Mouse (Mus musculus) c-Kit-positive CD71-negative TER-119-negative erythroid progenitor cells, embryonic 14.5 days (primary cell): ENCODE results near the gene Mlph.

Experiments used
- DNase-seq: peaks from one replicate; pipeline ENCODE4 v3.0.0-alpha.2; 2013; ENCODE audit warnings: low read depth

Mlph gene

DNA sequence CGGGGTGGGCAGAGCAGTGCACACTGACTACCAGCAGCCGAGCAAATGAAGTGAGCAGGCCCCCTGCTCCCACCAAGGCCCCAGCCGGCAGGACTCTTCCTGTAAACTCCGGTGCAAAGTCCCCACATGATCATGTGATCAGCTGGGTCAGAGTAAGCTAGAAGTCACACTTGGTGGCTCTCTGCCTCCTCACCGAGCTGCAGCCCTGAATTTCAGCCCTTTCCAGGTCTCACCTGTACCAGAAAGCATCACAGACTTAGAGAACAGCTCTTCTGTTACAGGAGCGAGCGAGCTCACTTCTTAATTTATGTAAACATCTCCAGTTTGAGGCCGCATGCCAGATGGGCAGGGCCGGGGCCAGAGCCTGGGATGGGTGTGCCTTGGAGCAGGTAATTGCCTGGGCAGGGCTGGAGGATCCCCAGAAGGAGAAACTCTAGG is 54.5 kb downstream of the Mlph start, which contains the start of gene Rab17:
Rab17 (minus strand) TSS at position 315 of the 438 bp plus-strand sequence.
- DNase-seq = no peak

DNA sequence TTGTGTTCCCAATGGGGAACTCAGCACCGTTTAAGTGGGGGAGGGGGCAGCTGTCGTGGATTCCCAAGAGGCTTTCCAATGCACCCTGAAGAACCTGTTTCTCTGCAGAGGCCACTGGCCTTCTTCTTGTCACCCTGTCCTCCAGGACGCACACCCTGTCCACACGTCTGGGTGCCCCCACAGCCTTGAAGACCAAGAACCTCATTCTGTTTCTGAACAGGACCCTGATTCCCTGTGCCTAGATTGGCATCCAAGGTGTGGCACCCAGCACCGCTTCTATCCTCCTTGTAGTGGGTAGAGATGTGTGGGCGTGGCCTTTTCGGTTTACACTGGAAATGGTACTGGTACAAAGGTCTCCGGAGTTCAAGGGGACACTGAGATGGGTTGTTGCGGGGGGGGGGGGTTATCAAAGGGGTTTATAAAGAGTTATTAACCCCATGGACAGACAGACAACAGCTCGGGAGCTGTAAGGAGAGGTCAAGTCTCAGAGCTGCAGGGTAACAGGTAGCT is 55.1 kb downstream of the Mlph start:
- no peak for DNase-seq

DNA sequence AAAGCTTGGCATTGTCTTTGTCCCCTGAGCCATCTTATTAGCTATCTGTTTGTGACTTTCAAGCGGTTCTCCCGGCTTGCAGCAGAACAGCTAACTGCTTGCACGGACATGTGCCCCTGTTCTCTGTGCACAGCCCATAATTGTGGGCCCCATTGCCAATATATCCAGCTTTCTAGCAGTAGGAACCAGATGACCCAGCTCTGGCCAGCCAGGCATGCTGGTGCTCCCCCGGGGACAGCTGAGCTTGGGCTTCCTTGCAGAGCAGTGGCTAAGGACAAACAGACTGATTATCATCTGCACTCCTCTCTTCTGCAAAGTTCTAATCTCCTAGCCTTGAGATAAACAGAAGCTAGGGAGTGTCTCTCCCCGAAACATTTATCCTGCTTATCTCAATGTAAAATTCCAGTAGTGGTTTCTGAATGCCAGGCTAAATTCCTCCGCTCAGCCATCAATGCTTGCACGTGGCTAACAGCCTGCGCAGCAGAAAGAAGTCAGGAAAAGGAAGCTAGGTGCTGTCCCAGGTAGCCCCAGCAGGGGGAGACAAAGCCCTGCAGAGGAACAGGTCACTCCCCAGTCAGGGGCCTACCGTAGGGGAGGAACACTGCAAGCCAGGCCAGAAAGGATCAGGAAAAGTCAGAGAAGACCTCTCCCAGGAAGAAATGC is 58.2 kb downstream of the Mlph start:
- DNase-seq = peak; percentile 75

DNA sequence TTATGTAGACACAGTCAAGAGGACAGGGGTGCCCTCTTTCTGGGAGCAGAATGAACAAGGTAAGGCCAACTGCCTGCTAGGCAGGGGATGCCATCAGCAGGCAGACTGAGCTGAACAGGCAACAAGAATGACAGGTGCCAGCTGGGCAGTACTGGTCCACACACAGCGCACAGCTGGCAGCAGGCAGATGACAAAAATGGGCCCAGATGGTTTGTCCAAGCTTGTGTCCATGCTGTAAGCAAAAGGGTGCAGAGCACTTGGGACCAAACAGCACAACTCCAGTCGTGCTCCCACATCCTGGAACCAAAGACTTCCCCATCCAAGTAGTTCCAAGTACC is 58.7 kb downstream of the Mlph start:
- no peak for DNase-seq

DNA sequence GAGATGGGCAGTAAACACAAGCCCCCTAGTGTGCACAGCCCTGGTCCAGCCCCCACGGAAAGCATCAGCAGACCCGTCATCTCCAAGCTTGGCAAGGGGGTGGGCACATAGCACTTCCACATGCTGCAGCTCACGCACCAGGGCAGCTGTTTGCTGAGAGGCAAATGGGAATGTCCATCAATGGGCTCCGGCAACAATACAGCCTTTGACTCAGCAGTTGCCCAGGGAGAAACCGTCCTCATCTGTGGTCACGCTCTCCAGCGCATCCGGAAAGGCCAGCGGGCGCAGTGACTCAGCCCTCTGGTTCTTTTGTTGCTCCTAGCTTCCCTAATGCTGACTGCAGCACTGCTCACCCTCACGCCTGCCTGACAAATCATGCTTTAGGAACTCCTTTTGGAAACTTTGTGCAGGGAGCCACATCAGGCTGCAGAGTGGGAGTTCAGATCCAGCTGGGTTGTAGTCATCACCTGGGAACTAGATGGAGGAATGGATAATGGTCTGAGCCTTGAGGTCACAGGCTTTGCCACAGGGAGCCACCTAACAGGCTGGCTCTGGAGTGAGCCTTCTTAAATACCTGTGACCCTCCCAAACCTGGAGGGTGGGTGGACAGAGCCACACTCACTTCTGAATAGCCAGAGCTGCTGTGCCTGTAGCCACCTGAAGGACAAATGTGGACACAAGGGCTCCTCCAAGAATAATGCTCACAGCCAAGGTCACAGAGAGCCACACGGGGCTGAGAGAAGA is 60.2 kb downstream of the Mlph start:
- peak; percentile 50 for DNase-seq

DNA sequence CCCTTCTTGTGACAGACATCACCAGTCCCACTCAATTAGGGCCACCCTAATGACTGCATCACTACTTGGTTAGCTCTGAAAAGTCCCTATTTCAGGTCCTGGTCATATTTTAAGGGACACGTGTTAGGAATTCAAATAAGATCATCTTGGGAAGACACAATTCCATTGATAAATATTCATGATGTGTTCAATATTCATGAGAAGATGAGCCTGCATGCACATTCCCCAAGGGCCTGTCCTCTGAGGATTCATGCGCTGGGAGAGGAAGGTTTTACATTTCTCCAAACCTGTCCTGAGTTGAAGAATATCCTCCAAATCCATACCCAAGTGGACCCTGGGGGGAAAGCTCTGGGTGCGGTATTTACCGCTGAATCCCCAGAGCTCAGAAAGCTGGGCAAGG is 61.1 kb downstream of the Mlph start:
- DNase-seq = no peak

DNA sequence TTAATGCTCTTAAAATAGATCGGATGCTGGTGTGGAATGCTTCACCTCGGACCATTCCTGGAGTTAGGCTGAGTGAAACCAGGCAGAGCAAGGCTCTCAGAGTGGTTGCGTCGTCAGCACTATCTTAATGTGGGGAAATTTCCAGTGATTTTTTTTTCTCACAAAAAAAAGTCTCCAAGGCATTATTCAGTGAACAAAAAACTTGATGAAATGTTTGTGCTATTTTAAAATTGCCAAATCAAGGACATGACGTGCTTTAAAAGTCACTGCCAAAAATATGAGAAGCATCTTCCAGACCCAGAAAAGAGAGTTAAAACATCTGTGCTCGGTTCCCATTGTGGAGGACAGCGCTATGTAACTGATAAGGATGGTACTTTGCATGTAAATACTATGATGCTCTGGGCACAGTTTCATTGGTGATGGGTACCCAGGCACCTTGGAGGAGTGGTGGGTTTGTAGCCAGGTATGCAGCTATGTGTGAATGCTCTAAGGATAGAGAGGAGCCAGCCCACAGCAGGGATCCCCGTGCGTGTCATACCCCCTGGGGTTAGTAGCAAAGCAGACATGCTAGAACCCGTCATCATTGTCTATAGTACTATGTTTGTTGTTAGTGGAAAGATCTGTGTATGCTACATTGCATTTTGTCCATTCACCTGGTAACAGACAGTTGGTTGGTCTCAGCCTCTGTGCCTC is 65.9 kb downstream of the Mlph start:
- no peak for DNase-seq

DNA sequence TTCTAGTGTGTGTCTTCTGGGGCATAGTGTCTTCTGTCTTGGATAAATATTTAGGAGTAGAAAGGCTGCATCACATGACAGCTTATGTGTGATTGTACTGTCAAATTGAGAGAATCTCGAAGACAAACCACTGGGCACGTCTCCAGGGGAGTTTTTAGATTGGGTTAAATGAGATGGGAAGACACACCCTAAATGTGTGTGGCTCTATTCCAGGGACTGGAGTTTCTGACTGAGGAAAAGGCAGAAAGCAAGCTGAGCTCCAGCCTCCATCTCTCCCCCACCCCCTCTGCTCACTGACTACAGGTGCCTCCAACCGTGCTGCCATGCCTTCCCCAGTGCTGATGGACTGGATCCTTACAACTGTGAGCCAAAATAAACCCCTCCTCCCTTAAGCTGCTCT is 66.5 kb downstream of the Mlph start:
- no peak for DNase-seq

DNA sequence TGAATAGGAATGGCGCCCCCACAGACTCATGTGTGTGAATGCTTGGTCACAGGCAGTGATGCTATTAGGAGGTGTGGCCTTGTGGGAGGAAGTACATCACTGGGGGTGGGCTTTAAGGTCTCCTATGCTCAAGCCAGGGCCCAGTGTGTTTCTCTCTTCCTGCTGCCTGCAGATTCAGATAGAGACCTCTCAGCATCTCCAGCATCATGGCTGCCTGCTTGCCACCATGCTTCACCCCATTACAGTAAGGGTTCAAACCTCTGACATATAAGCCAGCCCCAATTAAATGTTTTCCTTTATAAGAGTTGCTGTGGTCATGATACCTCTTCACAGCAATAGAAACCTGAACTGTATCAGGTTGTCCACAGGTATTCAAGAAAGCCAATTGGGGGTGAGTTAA is 81.0 kb downstream of the Mlph start:
- no peak for DNase-seq

DNA sequence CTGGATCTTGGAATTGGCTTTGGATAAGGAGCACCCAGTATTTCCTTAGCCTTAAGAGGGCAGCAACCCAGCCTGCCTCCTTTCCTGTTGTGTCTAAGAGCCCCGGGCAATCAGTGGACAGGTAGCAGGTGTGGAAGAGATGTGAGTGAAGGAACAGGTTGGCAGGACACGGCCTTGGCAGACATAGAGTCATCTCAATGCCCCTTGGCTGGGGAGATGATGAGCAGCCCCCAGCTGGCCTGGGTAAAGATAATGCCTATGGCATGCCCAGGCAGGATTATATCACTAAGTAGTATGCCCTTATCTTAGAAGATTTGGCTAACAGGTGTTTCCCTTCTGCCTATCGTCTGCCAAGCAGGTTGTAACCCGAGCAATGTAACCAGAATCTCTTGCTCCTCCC is 82.3 kb downstream of the Mlph start:
- no peak for DNase-seq

DNA sequence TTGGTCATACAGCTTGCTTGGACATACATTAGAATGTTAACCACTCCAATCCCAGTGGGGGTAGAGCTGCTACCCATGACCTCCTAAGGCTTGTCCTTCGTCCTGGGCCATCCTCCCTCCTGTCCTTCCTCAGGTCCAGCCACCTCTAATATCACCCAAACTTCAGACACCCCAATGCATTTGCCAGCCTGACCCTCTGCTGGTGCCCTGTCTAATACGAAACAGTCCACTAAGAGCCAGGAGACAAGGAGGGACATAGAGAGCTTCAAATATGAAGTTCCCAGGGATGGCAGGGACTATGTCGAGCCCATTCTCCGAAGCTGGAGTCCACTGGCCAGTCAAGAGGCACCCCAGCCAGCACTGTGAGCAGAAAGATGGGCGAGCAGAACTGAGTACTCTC is 82.8 kb downstream of the Mlph start:
- no peak for DNase-seq

DNA sequence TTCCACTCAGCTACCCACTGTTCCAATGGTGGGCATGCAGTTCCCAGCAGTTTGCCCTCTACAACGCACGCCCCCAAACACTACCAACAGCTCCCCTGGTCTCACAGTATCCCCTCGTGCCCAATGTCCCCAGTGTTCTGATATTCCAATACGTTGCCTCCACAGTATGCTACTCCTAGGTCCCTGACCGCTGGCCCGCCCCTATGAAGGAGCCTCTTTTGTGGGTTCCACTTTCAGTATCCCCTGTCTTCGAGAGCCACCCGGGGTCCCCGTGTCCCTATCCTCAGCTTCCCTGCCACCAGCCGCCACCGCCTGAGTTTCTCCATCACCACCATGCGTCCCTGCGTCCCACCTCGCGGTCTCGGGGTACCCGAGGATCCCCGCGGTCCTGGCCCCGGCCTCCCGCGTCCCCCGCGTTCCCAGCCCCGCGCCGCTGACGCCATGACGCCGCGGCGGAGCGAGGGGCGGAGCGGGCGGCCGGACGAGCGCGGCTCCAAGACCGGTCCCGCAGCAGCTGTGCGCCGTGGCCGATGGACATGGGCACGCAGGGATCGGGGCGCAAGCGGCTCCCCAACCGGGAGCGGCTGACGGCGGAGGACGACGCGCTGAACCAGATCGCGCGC is 83.5 kb downstream of the Mlph start, which contains the start of gene Lrrfip1:
Lrrfip1 (plus strand) TSS at position 470 of the 623 bp plus-strand sequence.
- no peak for DNase-seq

DNA sequence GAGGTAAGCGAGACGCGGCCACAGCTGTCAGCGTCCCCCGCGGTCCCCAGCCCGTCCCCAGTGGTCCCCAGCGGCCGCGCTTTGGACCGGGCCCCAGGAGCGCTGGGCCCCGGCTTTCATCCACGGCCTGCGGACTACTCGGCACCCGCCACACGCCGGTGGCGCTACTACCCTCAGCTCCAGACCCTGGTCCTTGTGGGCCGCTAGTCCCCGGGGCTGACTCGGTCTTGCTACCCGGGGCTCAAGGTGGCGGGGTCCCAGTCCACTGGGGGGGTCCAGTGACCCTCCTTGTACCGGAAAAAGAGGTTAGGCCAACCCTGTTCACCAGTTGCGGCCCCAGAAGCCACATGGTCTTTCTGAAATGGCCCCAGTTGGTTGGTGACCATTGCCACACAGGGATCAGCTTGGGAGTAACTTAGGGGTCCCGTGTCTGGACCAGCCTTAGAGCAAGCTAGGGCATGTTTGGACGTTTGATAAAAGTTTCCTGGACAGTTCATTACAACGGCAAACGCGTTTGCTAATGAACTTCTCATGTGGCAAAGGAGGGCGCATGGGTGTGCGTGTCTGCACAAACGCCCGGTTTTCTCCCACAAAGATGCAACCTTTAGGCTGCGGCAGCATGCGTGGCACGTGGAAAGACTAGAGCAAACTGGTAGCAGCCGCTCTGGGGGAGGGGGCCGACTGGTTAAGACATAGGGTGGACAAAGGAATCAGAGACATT is 84.2 kb downstream of the Mlph start:
- DNase-seq = no peak

DNA sequence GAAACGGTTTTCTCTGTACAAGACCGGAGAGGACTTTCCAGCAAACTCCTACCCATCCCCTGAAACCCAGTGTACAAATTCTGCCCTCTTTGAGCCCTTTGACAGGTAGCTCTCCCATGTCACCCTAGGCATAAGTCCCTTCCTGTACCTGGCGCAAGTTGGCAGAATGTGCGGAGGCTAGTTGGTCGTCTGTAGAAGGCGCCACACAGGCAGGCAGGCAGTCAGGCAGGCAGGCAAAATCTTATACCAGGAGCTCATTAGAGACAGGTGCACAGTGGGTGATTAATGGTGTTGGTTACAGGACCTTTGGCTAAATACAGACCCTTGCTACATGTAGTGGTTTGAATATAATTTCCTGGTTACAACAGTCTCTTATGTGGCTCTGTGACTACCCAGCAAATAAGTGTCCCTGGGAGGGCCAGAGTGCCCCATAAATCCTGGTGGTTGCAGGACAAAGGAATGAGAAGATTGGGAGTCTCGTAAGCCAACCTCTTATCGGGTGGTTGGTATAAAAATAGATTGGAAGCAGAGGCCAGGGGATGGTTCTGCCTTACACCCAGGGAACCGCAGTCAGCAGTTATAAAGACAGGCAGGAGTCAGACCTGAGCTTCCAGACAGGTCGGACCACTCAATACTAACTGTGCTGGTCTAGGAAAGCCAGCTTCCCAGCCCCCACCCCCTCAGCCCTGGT is 85.2 kb downstream of the Mlph start:
- DNase-seq = no peak
